In genomic region chr10:89751069-89751468, GRCm38 (mm10) we compare ENCODE assay signal across 17 mouse cellular contexts. TPM values are rescaled to one million over a fixed set of nuclear protein-coding genes. Genes with fewer than 3 reads are reported as not detected.
DNase-seq lines count a peak whose midpoint lies in the region; ATAC-seq and TF ChIP-seq lines count a peak whose summit lies in the region.
"Had no signal": no experiment of that assay in that cellular context is flagged by ENCODE, and none has a peak within 500 bp of the region (broad histone marks: within the 10 kb centered on the region; RNA-seq: fewer than 3 reads in every experiment).

No protein-coding gene starts in this region.

- DNase-seq in kidney, postnatal 25 days = no peak
- DNase-seq in lung, postnatal 25 days (ENCODE audit: low spot score) = peak; percentile 69
- no peak for DNase-seq in ovary, adult 18-20 months (ENCODE audit: low spot score)
- no peak for DNase-seq in layer of hippocampus, postnatal 14 days (ENCODE audit: low spot score in 2 of 2)
- DNase-seq: cerebellum, adult 9-10 months; gastrocnemius, adult 2 months; heart, adult 18-20 months; kidney, postnatal 14 days had no signal

- 69% methylated on average over 5 of the region's 5 CpGs for WGBS in kidney, embryonic 14.5 days
- 58% methylated on average over 5 of the region's 5 CpGs for WGBS in liver, embryonic 16.5 days (ENCODE audit: insufficient replicate concordance)

- H3K9me3 ChIP-seq in kidney, embryonic 14.5 days (ENCODE audit: control insufficient read depth, low read length) = no peaks in the 10 kb centered on the region
- H3K9me3 ChIP-seq in liver, embryonic 16.5 days (replicated peaks; ENCODE audit: control insufficient read depth, low read length) = no peaks in the 10 kb centered on the region
- H3K9me3 ChIP-seq: embryonic facial prominence, embryonic 13.5 days; neural tube, embryonic 12.5 days; stomach, embryonic 15.5 days had no signal

- H3K27ac ChIP-seq in kidney, embryonic 14.5 days (ENCODE audit: low read depth, low read length) = no peak overlapping the region
- H3K27ac ChIP-seq in embryonic fibroblast, embryonic 13.5 days (ENCODE audit: insufficient read depth, low read length) = peak overlapping the region; percentile 36; the same call in 1 of the 2 replicates
- H3K27ac ChIP-seq in liver, embryonic 16.5 days (ENCODE audit: low read length) = peak overlapping the region; percentile 61
- H3K27ac ChIP-seq: embryonic facial prominence, embryonic 13.5 days; gastrocnemius, adult 2 months; macrophage; neural tube, embryonic 12.5 days; stomach, embryonic 15.5 days had no signal

- TF ChIP-seq POLR2A in embryonic fibroblast, embryonic 13.5 days (IDR thresholded peaks at IDR 0.05; ENCODE audit: low read depth, low read length) = no peak

- peaks cover 11% of the 10 kb centered on the region; the same call in 1 of the 2 replicates for H3K4me1 ChIP-seq in kidney, embryonic 14.5 days (ENCODE audit: control insufficient read depth, insufficient read depth, low read length)
- H3K4me1 ChIP-seq in embryonic fibroblast, embryonic 13.5 days (ENCODE audit: control insufficient read depth, insufficient read depth, low read length) = peaks cover 2% of the 10 kb centered on the region; the same call in 1 of the 2 replicates
- H3K4me1 ChIP-seq in liver, embryonic 16.5 days (ENCODE audit: control insufficient read depth, low read depth, low read length) = peaks cover 8% of the 10 kb centered on the region
- H3K4me1 ChIP-seq: neural tube, embryonic 12.5 days had no signal

- no peaks in the 10 kb centered on the region for H3K27me3 ChIP-seq in kidney, embryonic 14.5 days (ENCODE audit: control insufficient read depth, insufficient read depth, low read length)
- no peaks in the 10 kb centered on the region for H3K27me3 ChIP-seq in liver, embryonic 16.5 days (ENCODE audit: control insufficient read depth, insufficient read depth, low read depth, low read length)
- H3K27me3 ChIP-seq: embryonic facial prominence, embryonic 13.5 days; neural tube, embryonic 12.5 days; stomach, embryonic 15.5 days had no signal

- no peak overlapping the region for H3K4me2 ChIP-seq in kidney, embryonic 14.5 days (replicated peaks; ENCODE audit: low read depth, low read length)
- no peak overlapping the region for H3K4me2 ChIP-seq in liver, embryonic 16.5 days (ENCODE audit: low read depth, low read length)
- H3K4me2 ChIP-seq: embryonic facial prominence, embryonic 13.5 days; midbrain, embryonic 11.5 days; neural tube, embryonic 12.5 days; stomach, embryonic 15.5 days had no signal

- H3K9ac ChIP-seq in kidney, embryonic 14.5 days (ENCODE audit: low read depth, low read length) = no peak overlapping the region
- no peak overlapping the region for H3K9ac ChIP-seq in liver, embryonic 16.5 days (ENCODE audit: low read depth, low read length)
- H3K9ac ChIP-seq: embryonic facial prominence, embryonic 13.5 days; neural tube, embryonic 12.5 days; stomach, embryonic 15.5 days had no signal

- H3K36me3 ChIP-seq in kidney, embryonic 14.5 days (ENCODE audit: control insufficient read depth, insufficient read depth, low read length) = no peaks in the 10 kb centered on the region
- H3K36me3 ChIP-seq in liver, embryonic 16.5 days (ENCODE audit: control insufficient read depth, insufficient read depth) = no peaks in the 10 kb centered on the region
- H3K36me3 ChIP-seq: embryonic facial prominence, embryonic 13.5 days; neural tube, embryonic 12.5 days; stomach, embryonic 15.5 days had no signal

- ATAC-seq in kidney, embryonic 14.5 days (ENCODE audit: low FRiP score, low TSS enrichment) = peak; percentile 57
- peak; percentile 75 for ATAC-seq in liver, embryonic 16.5 days (ENCODE audit: low read depth)
- ATAC-seq: inflammation-experienced regulatory T-cells, adult 6 months had no signal

- H3K4me3 ChIP-seq in kidney, embryonic 14.5 days (ENCODE audit: low read length) = no peak overlapping the region
- H3K4me3 ChIP-seq in embryonic fibroblast, embryonic 13.5 days (ENCODE audit: insufficient read depth, low read length) = no peak overlapping the region
- H3K4me3 ChIP-seq in liver, embryonic 16.5 days (ENCODE audit: low read depth, low read length) = no peak overlapping the region
- H3K4me3 ChIP-seq: embryonic facial prominence, embryonic 13.5 days; gastrocnemius, adult 2 months; neural tube, embryonic 12.5 days; stomach, embryonic 15.5 days had no signal

- no peak for TF ChIP-seq CTCF in embryonic fibroblast, embryonic 13.5 days (IDR thresholded peaks at IDR 0.05; ENCODE audit: borderline replicate concordance, insufficient read depth, low read length)

RNA-seq across cellular contexts. Expression of gene Uhrf1bp1l, which starts 6.3 kb away (rescaled TPM):
- 22.9 and 38.0 TPM in 2 replicates for polyA plus RNA-seq in kidney, embryonic 14.5 days (2014; fragmentation: Nextera tagmentation; extraction: Ambion mirVana)
- polyA plus RNA-seq in embryonic fibroblast, embryonic 13.5 days (2011; ENCODE audit: insufficient read length, low read depth, missing spikeins) = 58.4 and 76.4 TPM in 2 replicates
- 12.6 and 13.7 TPM in 2 replicates for polyA plus RNA-seq in liver, embryonic 16.5 days (2015; fragmentation: Nextera tagmentation; extraction: Ambion mirVana)
- total RNA-seq in layer of hippocampus, postnatal 14 days (2021) = 10 to 100 TPM; 81.7 to 87.2 TPM

RNA-seq across cellular contexts. Expression of gene Actr6, which starts 19.0 kb away (rescaled TPM):
- 36.3 and 48.7 TPM in 2 replicates for polyA plus RNA-seq in kidney, embryonic 14.5 days (2014; fragmentation: Nextera tagmentation; extraction: Ambion mirVana)
- 12.5 and 13.4 TPM in 2 replicates for polyA plus RNA-seq in embryonic fibroblast, embryonic 13.5 days (2011; ENCODE audit: insufficient read length, low read depth, missing spikeins)
- polyA plus RNA-seq in liver, embryonic 16.5 days (2015; fragmentation: Nextera tagmentation; extraction: Ambion mirVana) = 12.0 and 14.3 TPM in 2 replicates
- total RNA-seq in layer of hippocampus, postnatal 14 days (2021) = 10 to 100 TPM; 19.9 to 27.5 TPM
